Comparison of ENCODE assay signal across 14 mouse cellular contexts in the genomic region with DNA sequence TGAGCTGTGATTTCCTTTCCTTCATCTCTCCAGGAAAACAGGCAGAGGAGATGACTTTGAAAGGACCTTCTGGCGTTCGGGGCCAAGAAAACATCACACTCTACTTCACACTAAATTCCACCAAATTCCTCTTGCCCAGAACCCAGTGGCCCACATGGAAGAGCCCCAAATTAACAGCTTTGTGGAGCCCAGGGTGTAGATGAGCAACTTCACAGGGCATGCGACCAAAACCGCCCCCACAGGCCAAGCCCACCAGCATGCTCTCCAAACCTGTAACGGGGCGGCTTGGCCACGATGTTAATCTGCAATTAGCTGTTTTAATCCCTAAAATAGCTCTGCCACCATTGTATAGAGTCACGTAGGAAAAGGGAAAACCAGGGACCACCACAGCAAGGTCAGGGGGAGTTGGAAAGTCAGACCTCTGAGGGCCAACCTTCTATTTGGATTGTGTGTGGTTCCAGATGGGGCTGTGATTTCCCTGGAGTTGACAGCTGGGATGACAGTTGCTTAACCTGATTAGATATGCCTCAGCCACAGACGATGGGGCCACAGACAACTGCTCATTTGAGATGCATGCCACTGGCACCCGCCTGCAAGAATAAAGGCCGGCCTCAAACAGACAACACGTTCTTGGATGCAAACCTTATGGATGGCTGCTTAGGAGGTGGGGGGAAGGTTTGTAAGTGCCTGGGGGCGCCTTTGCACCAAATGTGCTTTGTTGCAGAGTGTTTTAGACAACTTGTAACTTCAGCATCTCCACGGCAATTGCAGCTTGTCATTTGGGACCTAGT.
DNase-seq lines count a peak whose midpoint lies in the region; ATAC-seq and TF ChIP-seq lines count a peak whose summit lies in the region.
"Had no signal": no experiment of that assay in that cellular context is flagged by ENCODE, and none has a peak within 500 bp of the region (broad histone marks: within the 10 kb centered on the region; RNA-seq: fewer than 3 reads in every experiment).

No protein-coding gene starts in this region.

- no peak for TF ChIP-seq POLR2A in brain, embryonic 14.5 days (IDR thresholded peaks at IDR 0.05; ENCODE audit: borderline replicate concordance, extremely low read depth, insufficient read depth, insufficient read length, poor library complexity, severe bottlenecking)

- H3K4me1 ChIP-seq in hindbrain, postnatal 0 days (ENCODE audit: insufficient read depth, low read length), result no peaks in the 10 kb centered on the region
- peaks cover 9% of the 10 kb centered on the region; the same call in 1 of the 2 replicates for H3K4me1 ChIP-seq in midbrain, embryonic 12.5 days
- H3K4me1 ChIP-seq: forebrain, embryonic 13.5 days; stomach, embryonic 15.5 days had no signal

- no peaks in the 10 kb centered on the region for H3K36me3 ChIP-seq in hindbrain, postnatal 0 days (ENCODE audit: insufficient read depth, low read length)
- no peaks in the 10 kb centered on the region for H3K36me3 ChIP-seq in midbrain, embryonic 12.5 days
- H3K36me3 ChIP-seq: stomach, embryonic 15.5 days had no signal

- DNase-seq in cerebellum, postnatal 10 days, result peak; percentile 71 to 81
- DNase-seq in cerebellum, postnatal 25 days, result no peak
- peak; percentile 58 for DNase-seq in brain, embryonic 14.5 days (ENCODE audit: low read depth)
- DNase-seq in hindbrain, postnatal 0 days (ENCODE audit: low spot score), result peak; percentile 67
- no peak for DNase-seq in right cerebral cortex, adult 2 months (ENCODE audit: low spot score in 2 of 2)
- DNase-seq in kidney, adult 11 months, result no peak
- no peak for DNase-seq in thymus, postnatal 4 days
- DNase-seq: kidney, postnatal 25 days; lung, postnatal 14 days; right cerebral cortex, postnatal 14 days had no signal

- H3K9me3 ChIP-seq in hindbrain, postnatal 0 days (ENCODE audit: low read length), result no peaks in the 10 kb centered on the region
- 0 out of 2 replicates have a peak, but pooled peaks cover 5% of the 10 kb centered on the region for H3K9me3 ChIP-seq in midbrain, embryonic 12.5 days
- H3K9me3 ChIP-seq: forebrain, embryonic 13.5 days; stomach, embryonic 15.5 days had no signal

- H3K27me3 ChIP-seq in hindbrain, postnatal 0 days (ENCODE audit: insufficient read depth, low read length), result no peaks in the 10 kb centered on the region
- peaks cover 13% of the 10 kb centered on the region for H3K27me3 ChIP-seq in midbrain, embryonic 12.5 days
- H3K27me3 ChIP-seq: forebrain, embryonic 13.5 days; stomach, embryonic 15.5 days had no signal

- no peak overlapping the region for H3K9ac ChIP-seq in hindbrain, postnatal 0 days (replicated peaks; ENCODE audit: low read length)
- H3K9ac ChIP-seq in midbrain, embryonic 12.5 days (replicated peaks), result no peak overlapping the region
- H3K9ac ChIP-seq: forebrain, embryonic 13.5 days; stomach, embryonic 15.5 days had no signal

- 32% methylated on average over 14 of the region's 14 CpGs for WGBS in hindbrain, postnatal 0 days
- WGBS in midbrain, embryonic 12.5 days, result 37% methylated on average over 14 of the region's 14 CpGs

- H3K4me3 ChIP-seq in hindbrain, postnatal 0 days (ENCODE audit: low read length), result no peak overlapping the region
- H3K4me3 ChIP-seq in midbrain, embryonic 12.5 days, result no peak overlapping the region
- H3K4me3 ChIP-seq: forebrain, embryonic 13.5 days; stomach, embryonic 15.5 days had no signal

- no peak for TF ChIP-seq CTCF in brain, embryonic 14.5 days (IDR thresholded peaks at IDR 0.05; ENCODE audit: borderline replicate concordance, extremely low read depth, insufficient read depth, insufficient read length)
- TF ChIP-seq CTCF in hindbrain, postnatal 0 days (IDR thresholded peaks at IDR 0.05; ENCODE audit: low read depth), result no peak

- H3K4me2 ChIP-seq in hindbrain, postnatal 0 days (ENCODE audit: low read depth, low read length), result no peak overlapping the region
- H3K4me2 ChIP-seq in midbrain, embryonic 12.5 days (replicated peaks), result no peak overlapping the region
- H3K4me2 ChIP-seq: forebrain, embryonic 13.5 days; liver, embryonic 11.5 days; stomach, embryonic 15.5 days had no signal

- H3K27ac ChIP-seq in hindbrain, postnatal 0 days, result 0 out of 2 replicates have a peak overlapping the region, but pooled peaks have one; percentile 8
- H3K27ac ChIP-seq in midbrain, embryonic 12.5 days (replicated peaks), result 0 out of 2 replicates have a peak overlapping the region, but pooled peaks have one; percentile 2
- H3K27ac ChIP-seq: forebrain, embryonic 13.5 days; stomach, embryonic 15.5 days had no signal

- ATAC-seq in hindbrain, postnatal 0 days, result peak; percentile 90
- peak; percentile 88 for ATAC-seq in midbrain, embryonic 12.5 days (ENCODE audit: low FRiP score, low read depth)
- ATAC-seq: forebrain, embryonic 13.5 days had no signal

Comparison
In these comparisons a context has a peak if more than half of its experiments do, and no peak if none do; other contexts are left out.
1. DNase-seq: peak in cerebellum, postnatal 10 days (2 of 2), brain, embryonic 14.5 days (single experiment) and hindbrain, postnatal 0 days (single experiment); none in cerebellum, postnatal 25 days (0 of 2), right cerebral cortex, adult 2 months (0 of 2), kidney, adult 11 months (single experiment) and thymus, postnatal 4 days (single experiment).